ENCODE assay signal across 27 mouse cellular contexts in the genomic region with DNA sequence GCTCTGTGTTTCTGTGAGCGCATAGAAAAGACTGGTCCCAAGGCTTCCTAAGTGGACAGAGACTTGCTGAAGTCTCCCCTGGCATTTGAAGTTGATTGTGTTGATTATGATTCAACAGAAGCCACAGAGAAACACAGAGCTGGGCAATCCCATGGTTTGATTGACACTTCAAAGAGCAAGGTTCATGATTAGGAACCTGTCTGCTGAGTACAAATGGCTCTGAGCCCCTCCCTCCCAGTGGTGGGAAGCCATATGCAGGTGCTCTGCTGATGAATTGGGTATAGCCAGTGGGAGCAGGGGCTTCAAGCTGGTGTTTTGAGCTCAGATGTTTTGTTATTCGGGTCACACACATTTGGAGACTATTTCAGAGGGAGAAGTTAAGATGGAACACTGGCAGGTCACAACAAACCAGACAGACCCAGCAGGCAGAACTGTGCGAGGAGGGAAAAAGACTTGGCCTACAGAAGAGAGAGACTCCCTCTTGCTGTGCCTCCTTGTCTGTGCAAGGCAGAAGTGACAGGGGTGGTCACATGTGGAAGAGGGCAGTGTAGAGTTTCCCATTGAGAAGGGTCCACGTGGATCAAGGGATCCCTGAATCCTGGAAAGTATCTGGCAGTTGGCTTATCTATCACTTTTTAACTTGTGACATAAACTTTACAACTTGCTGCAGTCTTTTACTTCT. TPM values are rescaled to one million over a fixed set of nuclear protein-coding genes. Genes with fewer than 3 reads are reported as not detected.
DNase-seq lines count a peak whose midpoint lies in the region; ATAC-seq and TF ChIP-seq lines count a peak whose summit lies in the region.
"Had no signal": no experiment of that assay in that cellular context is flagged by ENCODE, and none has a peak within 500 bp of the region (broad histone marks: within the 10 kb centered on the region; RNA-seq: fewer than 3 reads in every experiment).

No protein-coding gene starts in this region.

- H3K36me3 ChIP-seq in hindbrain, embryonic 12.5 days = peaks cover 4% of the 10 kb centered on the region; the same call in 1 of the 2 replicates
- H3K36me3 ChIP-seq in hindbrain, embryonic 11.5 days (ENCODE audit: control insufficient read depth, insufficient read depth, low read length) = no peaks in the 10 kb centered on the region
- peaks cover 20% of the 10 kb centered on the region for H3K36me3 ChIP-seq in midbrain, embryonic 12.5 days
- peaks cover 65% of the 10 kb centered on the region for H3K36me3 ChIP-seq in midbrain, embryonic 10.5 days
- peaks cover 7 to 18% of the 10 kb centered on the region in 2 experiments for H3K36me3 ChIP-seq in MEL (ENCODE audit: control insufficient read depth in 1 of 2, insufficient read depth in 2 of 2, low read length in 2 of 2)

- H3K9ac ChIP-seq in hindbrain, embryonic 12.5 days = no peak overlapping the region
- no peak overlapping the region for H3K9ac ChIP-seq in hindbrain, embryonic 11.5 days (ENCODE audit: low read depth, low read length)
- H3K9ac ChIP-seq in midbrain, embryonic 12.5 days (replicated peaks) = no peak overlapping the region
- H3K9ac ChIP-seq in MEL (ENCODE audit: control insufficient read depth, low read depth, low read length, poor library complexity, severe bottlenecking) = no peak overlapping the region
- H3K9ac ChIP-seq: embryonic facial prominence, embryonic 12.5 days; forebrain, postnatal 0 days; lung, embryonic 15.5 days; neural tube, embryonic 13.5 days had no signal

- H3K27me3 ChIP-seq in hindbrain, embryonic 12.5 days = no peaks in the 10 kb centered on the region
- no peaks in the 10 kb centered on the region for H3K27me3 ChIP-seq in hindbrain, embryonic 11.5 days (ENCODE audit: control insufficient read depth, insufficient read depth, low read length)
- H3K27me3 ChIP-seq in midbrain, embryonic 12.5 days = no peaks in the 10 kb centered on the region
- no peaks in the 10 kb centered on the region for H3K27me3 ChIP-seq in midbrain, embryonic 10.5 days (ENCODE audit: low read depth, poor library complexity, severe bottlenecking)
- H3K27me3 ChIP-seq in MEL (ENCODE audit: control insufficient read depth in 1 of 2, insufficient read depth in 2 of 2, low read length in 2 of 2) = no peaks in the 10 kb centered on the region
- H3K27me3 ChIP-seq: embryonic facial prominence, embryonic 12.5 days; lung, embryonic 15.5 days; neural tube, embryonic 13.5 days; Patski had no signal

- peak overlapping the region; percentile 56 for H3K27ac ChIP-seq in gastrocnemius, adult 2 months
- no peak overlapping the region for H3K27ac ChIP-seq in hindbrain, embryonic 12.5 days
- no peak overlapping the region for H3K27ac ChIP-seq in hindbrain, embryonic 11.5 days (ENCODE audit: low read depth, low read length)
- peak overlapping the region; percentile 42 for H3K27ac ChIP-seq in midbrain, embryonic 12.5 days (replicated peaks)
- H3K27ac ChIP-seq in midbrain, embryonic 10.5 days (replicated peaks) = no peak overlapping the region
- H3K27ac ChIP-seq in MEL (ENCODE audit: control insufficient read depth, low read depth, low read length) = no peak overlapping the region
- H3K27ac ChIP-seq: embryonic facial prominence, embryonic 12.5 days; forebrain, embryonic 10.5 days; heart, adult 2 months; lung, embryonic 15.5 days; neural tube, embryonic 13.5 days; stomach, postnatal 0 days had no signal

- WGBS in hindbrain, embryonic 12.5 days = 80% methylated on average over 4 of the region's 4 CpGs
- 76% methylated on average over 4 of the region's 4 CpGs for WGBS in hindbrain, embryonic 11.5 days
- 70% methylated on average over 4 of the region's 4 CpGs for WGBS in midbrain, embryonic 12.5 days
- WGBS in midbrain, embryonic 10.5 days = 78% methylated on average over 4 of the region's 4 CpGs

- 0 out of 2 replicates have a peak, but pooled peaks have one; percentile 44 for ATAC-seq in hindbrain, embryonic 12.5 days (ENCODE audit: low FRiP score)
- ATAC-seq in hindbrain, embryonic 11.5 days (ENCODE audit: low FRiP score) = no peak
- peak; percentile 58 for ATAC-seq in midbrain, embryonic 12.5 days (ENCODE audit: low FRiP score, low read depth)
- ATAC-seq: forebrain, postnatal 0 days; inflammation-experienced regulatory T-cells, adult 6 months; Patski had no signal

- H3K4me3 ChIP-seq in gastrocnemius, adult 2 months = no peak overlapping the region
- H3K4me3 ChIP-seq in hindbrain, embryonic 12.5 days = no peak overlapping the region
- H3K4me3 ChIP-seq in hindbrain, embryonic 11.5 days (ENCODE audit: low read depth, low read length) = no peak overlapping the region
- no peak overlapping the region for H3K4me3 ChIP-seq in midbrain, embryonic 12.5 days
- no peak overlapping the region for H3K4me3 ChIP-seq in midbrain, embryonic 10.5 days
- H3K4me3 ChIP-seq in MEL (ENCODE audit: control insufficient read depth in 1 of 2, insufficient read depth in 1 of 2, low read depth in 2 of 2, low read length in 2 of 2) = no peak overlapping the region
- H3K4me3 ChIP-seq: embryonic facial prominence, embryonic 12.5 days; forebrain, embryonic 10.5 days; heart, adult 2 months; lung, embryonic 15.5 days; neural tube, embryonic 13.5 days had no signal

- DNase-seq in gastrocnemius, adult 2 months = no peak
- no peak for DNase-seq in gastrocnemius, adult 8-10 months (ENCODE audit: low spot score in 2 of 2)
- no peak for DNase-seq in hindbrain, embryonic 11.5 days (ENCODE audit: low spot score)
- DNase-seq in midbrain, embryonic 10.5 days (ENCODE audit: low spot score) = no peak
- no peak for DNase-seq in MEL (ENCODE audit: low read depth, low spot score)
- DNase-seq in adrenal gland, postnatal 10 days = no peak
- DNase-seq: adrenal gland, postnatal 14 days; cerebellum, adult 11-12 months; cerebellum, adult 9-11 months; embryo, embryonic 11 days; forebrain, postnatal 0 days; gastrocnemius, postnatal 25 days; heart, adult 2 months; kidney, adult 11 months; kidney, postnatal 14 days; layer of hippocampus, adult 9-11 months; right cerebral cortex, postnatal 4 days had no signal

- H3K79me2 ChIP-seq in MEL (ENCODE audit: control insufficient read depth, insufficient read depth, low read length, poor library complexity) = no peaks in the 10 kb centered on the region

- TF ChIP-seq EP300 in MEL (IDR thresholded peaks at IDR 0.05; ENCODE audit: low read depth in 1 of 2, low read length in 2 of 2) = no peak

- H3K4me1 ChIP-seq in hindbrain, embryonic 12.5 days = peaks cover 3% of the 10 kb centered on the region
- no peaks in the 10 kb centered on the region for H3K4me1 ChIP-seq in hindbrain, embryonic 11.5 days (replicated peaks; ENCODE audit: control insufficient read depth, insufficient read depth, low read length)
- peaks cover 16% of the 10 kb centered on the region for H3K4me1 ChIP-seq in midbrain, embryonic 12.5 days
- peaks cover 17% of the 10 kb centered on the region for H3K4me1 ChIP-seq in midbrain, embryonic 10.5 days
- peaks cover 4% of the 10 kb centered on the region in 2 experiments; a peak in 3 of 4 replicates for H3K4me1 ChIP-seq in MEL (ENCODE audit: control insufficient read depth in 1 of 2, insufficient read depth in 2 of 2, low read length in 2 of 2)
- H3K4me1 ChIP-seq: embryonic facial prominence, embryonic 12.5 days; lung, embryonic 15.5 days had no signal

- no peak for TF ChIP-seq CTCF in gastrocnemius, adult 2 months (IDR thresholded peaks at IDR 0.05)
- TF ChIP-seq CTCF in MEL (IDR thresholded peaks at IDR 0.05 in 2 of 3, conservative IDR thresholded peaks at IDR 0.05 in 1 of 3; ENCODE audit: control insufficient read depth in 1 of 3, insufficient read depth in 1 of 3, low read depth in 2 of 3, low read length in 3 of 3, poor library complexity in 1 of 3, severe bottlenecking in 1 of 3) = no peak; a peak in 1 of 6 replicates

- TF ChIP-seq POLR2A in MEL (IDR thresholded peaks at IDR 0.05; ENCODE audit: control insufficient read depth in 1 of 2, insufficient read depth in 1 of 2, low read depth in 1 of 2, low read length in 2 of 2, poor library complexity in 1 of 2) = no peak

- no peaks in the 10 kb centered on the region for H3K9me3 ChIP-seq in hindbrain, embryonic 12.5 days (replicated peaks)
- H3K9me3 ChIP-seq in hindbrain, embryonic 11.5 days (ENCODE audit: control insufficient read depth, low read length) = no peaks in the 10 kb centered on the region
- no peaks in the 10 kb centered on the region for H3K9me3 ChIP-seq in midbrain, embryonic 12.5 days
- no peaks in the 10 kb centered on the region for H3K9me3 ChIP-seq in midbrain, embryonic 10.5 days (replicated peaks)
- H3K9me3 ChIP-seq in MEL (replicated peaks; ENCODE audit: insufficient read depth, low read length) = no peaks in the 10 kb centered on the region
- H3K9me3 ChIP-seq: embryonic facial prominence, embryonic 12.5 days; forebrain, embryonic 10.5 days; G1E; lung, embryonic 15.5 days; neural tube, embryonic 13.5 days had no signal

- intact Hi-C loops in gastrocnemius, adult 2 months (cut with DNase I) = no loop called here

- no peak overlapping the region for H3K4me2 ChIP-seq in hindbrain, embryonic 12.5 days (replicated peaks)
- H3K4me2 ChIP-seq in hindbrain, embryonic 11.5 days (replicated peaks; ENCODE audit: low read depth, low read length) = no peak overlapping the region
- H3K4me2 ChIP-seq in midbrain, embryonic 12.5 days (replicated peaks) = no peak overlapping the region
- H3K4me2 ChIP-seq: embryonic facial prominence, embryonic 12.5 days; lung, embryonic 15.5 days; neural tube, embryonic 13.5 days had no signal

- TF ChIP-seq RAD21 in MEL (IDR thresholded peaks at IDR 0.05; ENCODE audit: low read depth, low read length) = no peak

TF ChIP-seq in MEL, 35 proteins besides CTCF, POLR2A, EP300 and RAD21:
- TF ChIP-seq ZMIZ1 (IDR thresholded peaks at IDR 0.05; ENCODE audit: low read depth, low read length) = no peak
- TF ChIP-seq MAX (IDR thresholded peaks at IDR 0.05; ENCODE audit: low read length) = 0 out of 2 replicates have a peak, but pooled peaks have one; percentile 24
- TF ChIP-seq TAL1 (IDR thresholded peaks at IDR 0.05; ENCODE audit: low read length) = no peak
- no peak for TF ChIP-seq CHD2 (IDR thresholded peaks at IDR 0.05; ENCODE audit: low read length)

RNA-seq across cellular contexts. Expression of a gene that starts 9.1 kb away (rescaled TPM):
- 10 to 100 TPM; 21.7 to 25.5 TPM for total RNA-seq in gastrocnemius, adult 2 months (2021)
- 10 to 100 TPM; 20.5 to 29.5 (median 25.4) TPM for total RNA-seq in gastrocnemius, adult 8-10 months (2022)
- polyA plus RNA-seq in hindbrain, embryonic 12.5 days (2016; fragmentation: Nextera tagmentation; extraction: Ambion mirVana) = 80.1 and 84.2 TPM in 2 replicates
- polyA plus RNA-seq in hindbrain, embryonic 11.5 days (2014; fragmentation: Nextera tagmentation; extraction: Ambion mirVana) = 133 and 135 TPM in 2 replicates
- polyA plus RNA-seq in midbrain, embryonic 12.5 days (2016; fragmentation: Nextera tagmentation; extraction: Ambion mirVana) = 94.6 and 99.8 TPM in 2 replicates
- 119 and 122 TPM in 2 replicates for polyA plus RNA-seq in midbrain, embryonic 10.5 days (2016; fragmentation: Nextera tagmentation; extraction: Ambion mirVana)
- total RNA-seq in MEL (2012; rRNA removed) = 40.1 and 43.5 TPM in 2 replicates
- polyA plus RNA-seq in MEL (2012; ENCODE audit: insufficient read depth in 1 of 2, insufficient read length in 2 of 2, low read depth in 1 of 2, low replicate concordance in 2 of 2, missing spikeins in 1 of 2) = 10 to 100 TPM in 1 of 2 experiments, not detected in 1; 88.8 TPM
- 100 to 1,000 TPM in 1 of 2 experiments, 10 to 100 TPM in 1; 84.2 to 106 TPM for total RNA-seq in adrenal gland, postnatal 10 days (2021)

Comparison
In these comparisons a context has a peak if more than half of its experiments do, and no peak if none do; other contexts are left out.
1. H3K27ac ChIP-seq: peak in gastrocnemius, adult 2 months (single experiment) and midbrain, embryonic 12.5 days (single experiment); none in hindbrain, embryonic 12.5 days (single experiment), hindbrain, embryonic 11.5 days (single experiment), midbrain, embryonic 10.5 days (single experiment) and MEL (single experiment).